Mouse (Mus musculus) heart, postnatal 14 days (tissue): ENCODE data around the gene Pck2. TPM values are rescaled to one million over a fixed set of nuclear protein-coding genes. Genes with fewer than 3 reads are reported as not detected.

ENCODE experiments used
- DNase-seq, 2 experiments: peaks; one replicate each; pipeline ENCODE4 v3.0.0; 2021 to 2022
- intact Hi-C: fragments of 180-260 bp; cut with DNase I; formaldehyde crosslinking; loops from one replicate; pipeline ENCODE4 v1.15.1; 2025
- total RNA-seq, 2 experiments: library from RNA; stranded (reverse); gene quantifications; 2 replicates each; pipeline ENCODE4 v1.2.3; 2021

Gene Pck2
- total RNA-seq, 2 experiments from 2014 or later, result 17.7 to 23.0 TPM

- DNase-seq, result peak; percentile 92 to 93
- intact Hi-C loops, result no loop called here
These were observed 50.8 kb downstream of the Pck2 start, which contains the start of gene Psme2 for GRCm38 (mm10) chr14:55590748-55591330. TSS of gene Psme2 (minus strand) at chr14:55591113.

- peak; percentile 92 to 93 for DNase-seq
- intact Hi-C loops, result no loop called here
These were observed 51.3 kb downstream of the Pck2 start, which contains the start of gene Rnf31 for GRCm38 (mm10) chr14:55591331-55591891. TSS of gene Rnf31 (plus strand) at chr14:55591708.

- DNase-seq, result peak in 1 of 2 experiments; percentile 19
These were observed 52.2 kb downstream of the Pck2 start for GRCm38 (mm10) chr14:55592226-55592625.

GRCm38 (mm10) chr14:55596036-55596690 is 56.1 kb downstream of the Pck2 start:
- intact Hi-C loops, result no loop called here
- no peak for DNase-seq

More at GRCm38 (mm10) chr14:55592226-55592625, 52.2 kb downstream of the Pck2 start:
- intact Hi-C loops, result no loop called here

- no peak for DNase-seq
- intact Hi-C loops, result no loop called here
These were observed 58.7 kb downstream of the Pck2 start for GRCm38 (mm10) chr14:55598521-55599390.

Other genes starting within 250 kb of the Pck2 start
- 100 to 1,000 TPM; 129 to 134 TPM for gene Dhrs4, start 61.5 kb upstream of the Pck2 start, total RNA-seq
- 1 to 10 TPM; 2.5 to 5.5 TPM for gene Carmil3, start 49.6 kb upstream of the Pck2 start, total RNA-seq
- gene Cpne6, start 29.8 kb upstream of the Pck2 start, total RNA-seq, result not detected
- gene Nrl, start 15.3 kb upstream of the Pck2 start, total RNA-seq, result not detected
- 100 to 1,000 TPM; 112 to 118 TPM for gene Dcaf11, start 19.7 kb downstream of the Pck2 start, total RNA-seq
- under 1 TPM in 1 of 2 experiments, not detected in 1; 0.69 TPM for gene A730061H03Rik, start 20.1 kb downstream of the Pck2 start, total RNA-seq
- 100 to 1,000 TPM; 204 to 226 TPM for gene Fitm1, start 35.4 kb downstream of the Pck2 start, total RNA-seq
- 100 to 1,000 TPM; 218 to 238 TPM for gene Psme1, start 37.9 kb downstream of the Pck2 start, total RNA-seq
- gene Emc9, start 45.0 kb downstream of the Pck2 start, total RNA-seq, result 10 to 100 TPM; 39.9 to 45.0 TPM
- gene Psme2, start 50.8 kb downstream of the Pck2 start, total RNA-seq, result 100 to 1,000 TPM in 1 of 2 experiments, 10 to 100 TPM in 1; 90.7 to 132 TPM
- 10 to 100 TPM; 21.8 to 26.1 TPM for gene Rnf31, start 51.4 kb downstream of the Pck2 start, total RNA-seq
- 1 to 10 TPM; 9.2 to 9.3 TPM for gene Irf9, start 63.3 kb downstream of the Pck2 start, total RNA-seq
- 1 to 10 TPM in 1 of 2 experiments, under 1 TPM in 1; 0.72 to 1.2 TPM for gene Rec8, start 77.8 kb downstream of the Pck2 start, total RNA-seq
- 10 to 100 TPM; 41.4 to 49.9 TPM for gene Ipo4, start 95.7 kb downstream of the Pck2 start, total RNA-seq
- 1 to 10 TPM; 2.2 to 2.9 TPM for gene Gm49378, start 97.6 kb downstream of the Pck2 start, total RNA-seq
- gene Tm9sf1, start 103.5 kb downstream of the Pck2 start, total RNA-seq, result 10 to 100 TPM; 45.3 to 45.4 TPM
- gene Tssk4, start 109.9 kb downstream of the Pck2 start, total RNA-seq, result under 1 TPM; 0.53 to 0.76 TPM
- gene Mdp1, start 120.2 kb downstream of the Pck2 start, total RNA-seq, result 10 to 100 TPM; 52.4 to 55.9 TPM
- 10 to 100 TPM; 12.8 to 14.1 TPM for gene Gmpr2, start 131.7 kb downstream of the Pck2 start, total RNA-seq
- 100 to 1,000 TPM; 254 to 257 TPM for gene Nedd8, start 131.9 kb downstream of the Pck2 start, total RNA-seq
- 10 to 100 TPM; 10.5 to 10.8 TPM for gene Tinf2, start 141.6 kb downstream of the Pck2 start, total RNA-seq
- gene Tgm1, start 173.7 kb downstream of the Pck2 start, total RNA-seq, result under 1 TPM; 0.29 TPM
- 10 to 100 TPM; 11.4 to 13.7 TPM for gene Rabggta, start 182.0 kb downstream of the Pck2 start, total RNA-seq
- gene Dhrs1, start 205.4 kb downstream of the Pck2 start, total RNA-seq, result 10 to 100 TPM; 54.6 to 56.2 TPM
- 10 to 100 TPM; 11.2 to 11.4 TPM for gene Nop9, start 205.4 kb downstream of the Pck2 start, total RNA-seq
- gene Cideb, start 218.2 kb downstream of the Pck2 start, total RNA-seq, result 1 to 10 TPM in 1 of 2 experiments, under 1 TPM in 1; 1.00 to 1.0 TPM
- under 1 TPM; 0.12 to 0.17 TPM for gene Ltb4r2, start 221.2 kb downstream of the Pck2 start, total RNA-seq
- under 1 TPM; 0.37 to 0.60 TPM for gene Ltb4r1, start 225.7 kb downstream of the Pck2 start, total RNA-seq
- 10 to 100 TPM; 19.8 to 21.1 TPM for gene Adcy4, start 243.8 kb downstream of the Pck2 start, total RNA-seq
- gene Ripk3, start 248.6 kb downstream of the Pck2 start, total RNA-seq, result 1 to 10 TPM; 4.4 to 6.1 TPM